Mouse (Mus musculus) limb, embryonic 11.5 days (tissue): ENCODE data around the gene Brk1. TPM values are rescaled to one million over a fixed set of nuclear protein-coding genes. Genes with fewer than 3 reads are reported as not detected.

ENCODE experiments used
- ATAC-seq: fragments of 200-750 bp; cut with Nextera tagmentation; 2 replicates; pipeline ENCODE4 v1.8.0; 2017; ENCODE audit warnings: low read depth; ENCODE audit not compliant: insufficient number of reproducible peaks, low FRiP score, low TSS enrichment
- DNase-seq: peaks from one replicate; pipeline ENCODE4 v3.0.0-alpha.2; 2015; ENCODE audit warnings: low spot score
- H3K27ac ChIP-seq: fragments of 300-500 bp; sonication (generic); replicated peaks from 2 replicates; pipeline ENCODE4 v1.5.1; 2014; ENCODE audit warnings: low read depth, mild to moderate bottlenecking, low read length
- H3K27me3 ChIP-seq: fragments of 300-500 bp; sonication (generic); 2 replicates; pipeline ENCODE4 v1.6.1; 2014; ENCODE audit warnings: mild to moderate bottlenecking, low read length, mixed read lengths; ENCODE audit not compliant: control insufficient read depth, insufficient read depth
- H3K36me3 ChIP-seq: fragments of 300-500 bp; sonication (generic); 2 replicates; pipeline ENCODE4 v1.6.1; 2014; ENCODE audit warnings: mild to moderate bottlenecking, low read length, moderate library complexity, mixed read lengths; ENCODE audit not compliant: control insufficient read depth, insufficient read depth
- H3K4me1 ChIP-seq: fragments of 300-500 bp; sonication (generic); 2 replicates; pipeline ENCODE4 v1.6.1; 2014; ENCODE audit warnings: low read length, mixed read lengths; ENCODE audit not compliant: control insufficient read depth, insufficient read depth
- H3K4me2 ChIP-seq: fragments of 300-500 bp; sonication (generic); 2 replicates; pipeline ENCODE4 v1.6.1; 2014; ENCODE audit warnings: low read depth, mild to moderate bottlenecking, moderate library complexity; ENCODE audit not compliant: severe bottlenecking
- H3K4me3 ChIP-seq: fragments of 300-500 bp; sonication (generic); 2 replicates; pipeline ENCODE4 v1.5.1; 2014; ENCODE audit warnings: low read depth, low read length
- H3K9ac ChIP-seq: fragments of 300-500 bp; sonication (generic); 2 replicates; pipeline ENCODE4 v1.6.1; 2014; ENCODE audit warnings: mild to moderate bottlenecking, low read length
- H3K9me3 ChIP-seq: fragments of 300-500 bp; sonication (generic); 2 replicates; pipeline ENCODE4 v1.6.1; 2016; ENCODE audit warnings: low read length; ENCODE audit not compliant: control insufficient read depth
- WGBS: fragments of 180-500 bp; shearing (Covaris S2); extraction: QIAGEN DNeasy Blood & Tissue Kit; methylation state at CpG from one replicate; pipeline ENCODE4 v1.1.7; 2014; 5-methylcytosine and 5-hydroxymethylcytosine counted together
- polyA plus RNA-seq: library from polyadenylated mRNA; unstranded; fragments of >200 nt; fragmentation: Nextera tagmentation; extraction: Ambion mirVana; gene quantifications from 2 replicates; pipeline ENCODE4 v1.2.1, GENCODE M21; 2014

Brk1 gene
- polyA plus RNA-seq, 1 experiment from 2014 or later = 221 TPM

DNA sequence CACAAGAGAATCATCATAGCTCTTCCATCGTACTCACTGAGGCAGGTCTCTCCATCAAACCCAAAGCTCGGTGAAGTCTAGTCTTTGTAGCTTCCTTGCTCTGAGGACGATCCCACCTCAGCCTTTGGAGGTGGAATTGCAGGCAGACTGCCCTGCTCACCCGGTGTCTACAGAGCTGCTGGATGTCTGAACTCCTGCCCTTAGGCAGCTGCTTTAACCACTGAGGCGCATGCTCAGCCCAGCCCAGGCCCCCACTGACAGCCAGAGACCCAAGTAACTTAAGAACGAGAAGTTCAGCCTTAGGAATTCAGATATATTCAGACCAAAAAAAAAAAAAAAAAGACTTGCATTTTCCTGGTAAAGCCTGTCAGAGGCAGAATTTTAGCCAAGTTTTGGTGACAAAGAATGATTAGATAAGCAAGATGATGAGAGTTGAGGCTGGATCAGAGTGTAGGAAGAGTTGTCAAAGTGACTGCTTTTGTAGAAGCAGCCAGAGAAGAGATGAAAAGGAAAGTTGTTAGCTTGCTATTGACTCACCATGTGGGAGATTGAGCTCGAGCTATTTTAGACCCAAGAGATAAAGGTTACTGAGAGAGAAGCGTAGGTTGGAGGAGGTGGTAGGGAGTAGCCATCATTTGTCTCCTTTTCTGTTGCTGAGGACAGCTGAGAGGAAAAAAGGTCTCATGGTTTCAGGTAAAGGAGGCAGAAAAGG, 7.8 kb downstream of the Brk1 start:
- no peak for DNase-seq
- no peak overlapping the region for H3K4me3 ChIP-seq
- no peak overlapping the region for H3K9ac ChIP-seq
- no peak overlapping the region for H3K4me2 ChIP-seq
- H3K36me3 ChIP-seq = peaks cover 21% of the 10 kb centered on the region; the same call in 1 of the 2 replicates
- no peaks in the 10 kb centered on the region for H3K9me3 ChIP-seq
- ATAC-seq = no peak
- no peak overlapping the region for H3K27ac ChIP-seq
- H3K4me1 ChIP-seq = no peaks in the 10 kb centered on the region
- WGBS = 93% methylated on average over 8 of the region's 8 CpGs
- no peaks in the 10 kb centered on the region for H3K27me3 ChIP-seq

DNA sequence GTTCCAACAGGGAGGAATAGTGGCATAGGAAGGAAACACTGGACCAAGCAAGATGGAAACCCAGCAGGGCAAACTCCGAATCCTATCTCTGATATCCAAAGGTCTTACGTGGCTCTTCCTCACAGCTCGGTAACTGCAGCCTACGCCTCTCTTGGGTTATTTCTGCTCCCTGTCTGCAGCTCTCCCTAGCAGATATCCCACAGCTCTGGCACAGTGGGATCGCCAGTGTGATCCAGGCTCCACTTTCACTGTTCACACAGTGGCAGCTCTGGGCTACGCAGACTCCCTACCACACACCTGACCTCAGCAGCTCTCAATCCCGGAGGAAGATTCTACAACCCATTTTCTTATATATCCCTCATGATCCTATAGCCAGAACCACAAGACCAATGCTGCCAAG, 9.6 kb downstream of the Brk1 start:
- DNase-seq = no peak
- Histone ChIP-seq H3K27ac (no peak overlapping the region), H3K4me3 (no peak overlapping the region), H3K36me3 (peaks cover 21% of the 10 kb centered on the region; the same call in 1 of the 2 replicates), H3K9me3 (no peaks in the 10 kb centered on the region), H3K4me1 (no peaks in the 10 kb centered on the region), H3K27me3 (no peaks in the 10 kb centered on the region), H3K9ac (no peak overlapping the region), H3K4me2 (no peak overlapping the region)
- no peak for ATAC-seq
- 92% methylated on average over 7 of the region's 7 CpGs for WGBS

DNA sequence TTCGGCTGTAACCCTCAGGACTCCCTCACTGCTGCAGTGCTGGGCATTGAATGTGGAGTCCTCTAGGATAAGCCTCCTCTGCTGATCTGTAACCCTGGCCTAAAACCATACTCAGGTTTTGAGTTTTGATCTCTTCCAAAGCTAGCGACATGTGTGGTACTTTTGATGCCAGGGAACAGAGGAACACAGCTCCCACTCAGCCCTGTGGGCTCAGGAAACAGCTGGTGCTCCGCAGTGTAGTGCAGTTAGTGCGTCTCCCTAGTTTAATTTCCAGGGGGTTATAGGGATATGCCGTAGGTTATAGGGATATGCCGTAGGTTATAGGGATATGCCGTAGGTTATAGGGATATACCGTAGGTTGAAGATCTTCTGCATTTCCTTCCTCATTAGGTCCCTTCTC, 10.4 kb downstream of the Brk1 start:
- Histone ChIP-seq H3K36me3 (peaks cover 21% of the 10 kb centered on the region; the same call in 1 of the 2 replicates), H3K4me2 (no peak overlapping the region), H3K4me3 (no peak overlapping the region), H3K9me3 (no peaks in the 10 kb centered on the region), H3K27me3 (no peaks in the 10 kb centered on the region), H3K9ac (no peak overlapping the region), H3K4me1 (no peaks in the 10 kb centered on the region), H3K27ac (no peak overlapping the region)
- 94% methylated on average over 8 of the region's 8 CpGs for WGBS
- ATAC-seq (no peak), DNase-seq (no peak)

DNA sequence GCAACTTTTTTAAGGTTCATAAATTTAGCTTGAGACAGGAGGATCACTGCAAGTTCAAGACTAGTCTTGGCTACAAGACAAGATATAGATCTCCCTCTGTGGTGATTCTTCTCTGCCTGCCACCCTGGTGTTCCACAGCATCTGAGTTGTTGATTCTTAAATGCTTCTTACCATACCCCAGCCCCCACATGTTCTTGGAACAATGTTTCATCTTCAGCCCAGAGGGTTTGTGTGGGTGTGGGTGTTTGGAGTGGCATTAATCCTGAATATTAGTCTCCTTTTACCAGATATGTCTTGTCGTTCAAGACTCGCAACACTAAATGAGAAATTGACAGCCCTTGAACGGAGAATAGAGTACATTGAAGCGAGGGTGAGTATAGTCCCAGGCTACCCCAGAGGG, 10.9 kb downstream of the Brk1 start:
- no peaks in the 10 kb centered on the region for H3K9me3 ChIP-seq
- WGBS = 97% methylated on average over 4 of the region's 4 CpGs

DNA sequence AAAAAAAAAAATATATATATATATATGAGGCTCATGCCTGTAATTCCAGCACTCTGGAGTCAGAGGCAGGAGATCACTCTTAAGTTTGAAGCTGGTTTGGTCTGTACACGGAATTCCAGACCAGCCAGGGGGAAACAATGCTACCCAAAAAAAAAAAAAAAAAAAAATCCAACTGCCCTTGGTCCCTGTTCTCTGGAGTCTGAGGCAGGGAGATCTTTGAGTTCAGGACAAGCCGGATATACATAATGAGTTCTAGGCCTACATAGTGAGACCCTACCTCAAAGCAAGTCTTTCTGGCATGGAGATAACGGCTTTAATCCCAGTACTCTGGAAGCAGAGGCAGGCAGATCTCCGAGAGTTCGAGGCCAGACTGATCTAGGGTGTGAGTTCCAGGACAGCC, 18.8 kb downstream of the Brk1 start:
- Histone ChIP-seq H3K36me3 (peaks cover 4% of the 10 kb centered on the region), H3K27ac (peak overlapping the region; percentile 72; the same call in 1 of the 2 replicates), H3K9ac (no peak overlapping the region), H3K4me2 (peak overlapping the region; percentile 76; the same call in 1 of the 2 replicates), H3K4me1 (peaks cover 7% of the 10 kb centered on the region; the same call in 1 of the 2 replicates), H3K27me3 (no peaks in the 10 kb centered on the region), H3K9me3 (no peaks in the 10 kb centered on the region), H3K4me3 (peak overlapping the region; percentile 64)
- DNase-seq = no peak
- 77% methylated on average over 5 of the region's 5 CpGs for WGBS
- ATAC-seq = peak; percentile 7; the same call in 1 of the 2 replicates

More for the DNA sequence above, 10.9 kb downstream of the Brk1 start:
- Histone ChIP-seq H3K36me3 (peaks cover 21% of the 10 kb centered on the region; the same call in 1 of the 2 replicates), H3K4me1 (no peaks in the 10 kb centered on the region), H3K27me3 (no peaks in the 10 kb centered on the region), H3K4me2 (no peak overlapping the region), H3K27ac (no peak overlapping the region), H3K9ac (no peak overlapping the region), H3K4me3 (no peak overlapping the region)
- DNase-seq = no peak
- ATAC-seq = no peak

DNA sequence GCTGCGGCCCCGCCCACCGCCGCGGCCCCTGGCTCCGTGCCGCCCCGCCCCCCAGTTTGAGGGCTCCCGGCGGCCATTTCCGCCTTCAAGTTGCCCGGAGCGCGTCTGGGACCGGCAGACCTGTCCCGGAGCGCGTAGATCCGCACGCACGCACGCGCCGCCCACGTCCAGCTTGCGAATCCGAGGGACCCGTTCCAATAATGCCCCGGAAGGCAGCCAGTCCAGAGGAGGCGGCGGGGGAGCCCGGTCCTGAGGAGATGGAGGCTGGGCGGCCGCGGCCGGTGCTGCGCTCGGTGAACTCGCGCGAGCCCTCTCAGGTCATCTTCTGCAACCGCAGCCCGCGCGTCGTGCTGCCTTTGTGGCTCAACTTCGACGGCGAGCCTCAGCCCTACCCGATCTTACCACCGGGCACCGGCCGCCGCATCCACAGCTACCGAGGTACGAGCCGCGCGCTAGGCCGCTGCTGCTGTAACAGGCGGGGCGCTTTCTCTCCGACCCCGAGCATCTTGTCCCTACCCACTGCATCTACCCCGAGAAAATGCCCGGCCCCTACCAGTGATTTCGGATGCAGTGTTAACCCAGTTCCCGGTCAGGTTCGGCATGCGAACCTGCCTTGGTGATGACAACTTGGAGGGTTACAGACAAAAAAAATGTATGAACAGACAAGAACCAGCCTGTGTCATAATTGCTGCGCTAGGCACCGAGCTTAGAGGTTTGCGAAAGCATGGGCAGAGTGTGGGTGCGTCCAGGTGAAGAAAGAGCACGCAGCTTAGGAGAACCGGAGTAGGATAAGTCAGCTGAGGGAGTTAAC, 19.6 kb downstream of the Brk1 start, which contains the start of gene Vhl:
TSS of gene Vhl (plus strand) at position 19 of the 811 bp plus-strand sequence.
- peak within 1 kb of the TSS; percentile 72 for H3K27ac ChIP-seq
- DNase-seq = peak; percentile 89
- no peaks in the 10 kb centered on the region for H3K27me3 ChIP-seq
- peak within 1 kb of the TSS; percentile 76 for H3K4me2 ChIP-seq
- peak within 1 kb of the TSS; percentile 64 for H3K4me3 ChIP-seq
- peak; percentile 86 for ATAC-seq
- under 1% methylated on average over 70 of the region's 76 CpGs for WGBS
- peaks cover 5% of the 10 kb centered on the region for H3K36me3 ChIP-seq
- peaks cover 7% of the 10 kb centered on the region; the same call in 1 of the 2 replicates for H3K4me1 ChIP-seq
- H3K9ac ChIP-seq = peak within 1 kb of the TSS; percentile 92
- H3K9me3 ChIP-seq = no peaks in the 10 kb centered on the region

DNA sequence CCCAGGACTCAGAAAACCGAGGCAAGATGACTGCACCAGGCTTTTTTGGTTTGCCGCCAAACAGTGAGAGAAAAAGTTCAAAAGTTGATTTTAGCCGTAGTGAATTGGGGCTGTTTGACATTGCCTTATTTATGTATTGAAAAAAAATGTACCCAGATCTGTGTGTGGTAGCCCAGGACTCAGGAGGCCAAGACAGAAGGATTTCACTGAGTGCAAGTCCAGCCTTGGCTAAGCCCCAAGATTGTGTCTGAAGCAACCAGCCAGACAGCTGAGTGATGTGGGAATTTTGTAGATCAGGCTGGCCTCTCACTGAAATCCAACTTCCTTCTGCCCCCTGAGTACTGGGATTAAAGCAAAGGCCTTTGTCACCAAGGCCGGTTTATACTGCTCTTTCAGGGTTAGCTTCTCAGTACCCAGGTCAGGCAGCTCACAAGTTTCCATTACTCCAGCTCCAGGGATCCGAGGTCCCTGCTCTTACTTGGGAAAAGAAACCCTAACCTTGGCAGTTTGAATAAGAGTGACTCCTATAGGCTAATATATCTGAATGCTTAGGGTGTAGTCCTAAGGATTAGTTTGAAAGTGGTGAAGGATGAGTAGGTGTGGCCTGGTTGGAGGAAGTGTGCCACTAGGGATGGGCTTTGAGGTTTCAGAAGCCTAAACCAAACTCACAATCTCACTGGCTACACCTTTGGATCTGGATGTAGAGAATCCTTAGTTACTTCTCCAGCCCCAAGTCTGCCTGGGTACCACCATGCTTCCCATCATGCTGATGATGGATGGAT, 20.6 kb downstream of the Brk1 start:
- Histone ChIP-seq H3K9me3 (no peaks in the 10 kb centered on the region), H3K4me2 (peak overlapping the region; percentile 76), H3K4me1 (peaks cover 7% of the 10 kb centered on the region; the same call in 1 of the 2 replicates), H3K27ac (no peak overlapping the region), H3K27me3 (no peaks in the 10 kb centered on the region), H3K36me3 (peaks cover 5% of the 10 kb centered on the region), H3K9ac (peak overlapping the region; percentile 92), H3K4me3 (peak overlapping the region; percentile 64)
- no peak for ATAC-seq
- 63% methylated on average over 5 of the region's 5 CpGs for WGBS
- no peak for DNase-seq

DNA sequence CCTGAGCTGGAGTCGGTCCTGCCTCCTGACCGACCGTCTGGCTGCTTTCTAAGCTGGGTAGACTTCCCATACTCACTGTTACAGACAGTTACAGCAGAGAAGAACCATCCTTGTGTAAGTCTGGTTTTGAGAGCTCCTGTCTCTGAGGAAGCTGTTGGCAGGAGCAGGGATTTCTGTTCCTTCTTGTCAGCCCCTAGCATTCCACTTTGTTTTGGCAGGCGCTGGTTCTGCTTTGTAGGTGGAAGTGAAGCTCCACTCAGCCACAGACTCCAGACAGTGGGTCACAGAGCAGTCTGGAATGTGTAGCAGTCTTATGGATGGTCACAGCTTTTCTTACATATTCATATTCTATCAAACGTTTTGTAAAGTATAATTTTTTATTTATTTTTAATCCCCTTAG, 25.8 kb downstream of the Brk1 start:
- H3K9ac ChIP-seq = no peak overlapping the region
- H3K27me3 ChIP-seq = no peaks in the 10 kb centered on the region
- H3K9me3 ChIP-seq = no peaks in the 10 kb centered on the region
- H3K27ac ChIP-seq = no peak overlapping the region
- H3K4me3 ChIP-seq = no peak overlapping the region
- 89% methylated on average over 5 of the region's 5 CpGs for WGBS
- ATAC-seq (no peak), DNase-seq (no peak)
- H3K4me1 ChIP-seq = no peaks in the 10 kb centered on the region; the same call in 1 of the 2 replicates
- no peak overlapping the region for H3K4me2 ChIP-seq
- H3K36me3 ChIP-seq = peaks cover 7% of the 10 kb centered on the region
